Mouse (Mus musculus) hindbrain, embryonic 10.5 days (tissue): ENCODE data around the gene Hbb-bt. TPM values are rescaled to one million over a fixed set of nuclear protein-coding genes. Genes with fewer than 3 reads are reported as not detected.
"Not testable (repeated sequence)": the region's sequence is repeated elsewhere in the genome, so short reads cannot be mapped to it uniquely, and the experiment has no call there.

Source experiments
- DNase-seq: peaks from one replicate; pipeline ENCODE4 v3.0.0-alpha.2; 2017; ENCODE audit warnings: low spot score
- H3K27ac ChIP-seq: fragments of 300-500 bp; sonication (generic); 2 replicates; pipeline ENCODE4 v1.5.1; 2016; ENCODE audit warnings: mild to moderate bottlenecking, moderate library complexity
- H3K27me3 ChIP-seq: fragments of 300-500 bp; sonication (generic); 2 replicates; pipeline ENCODE4 v1.6.1; 2016; ENCODE audit warnings: mild to moderate bottlenecking; ENCODE audit not compliant: poor library complexity, insufficient read depth, severe bottlenecking
- H3K36me3 ChIP-seq: fragments of 300-500 bp; sonication (generic); 2 replicates; pipeline ENCODE4 v1.6.1; 2016; ENCODE audit warnings: mild to moderate bottlenecking, moderate library complexity
- H3K4me1 ChIP-seq: fragments of 300-500 bp; sonication (generic); replicated peaks from 2 replicates; pipeline ENCODE4 v1.6.1; 2016; ENCODE audit warnings: mild to moderate bottlenecking
- H3K4me3 ChIP-seq: fragments of 300-500 bp; sonication (generic); 2 replicates; pipeline ENCODE4 v1.5.1; 2016; ENCODE audit warnings: mild to moderate bottlenecking, moderate library complexity
- H3K9me3 ChIP-seq: fragments of 300-500 bp; sonication (generic); 2 replicates; pipeline ENCODE4 v1.6.1; 2016; ENCODE audit warnings: mild to moderate bottlenecking, moderate library complexity
- WGBS: fragments of 180-500 bp; shearing (Covaris S2); methylation state at CpG from one replicate; pipeline ENCODE4 v1.1.7; 2016; 5-methylcytosine and 5-hydroxymethylcytosine counted together
- polyA plus RNA-seq: library from polyadenylated mRNA; unstranded; fragments of >200 nt; fragmentation: Nextera tagmentation; extraction: Ambion mirVana; gene quantifications from 2 replicates; pipeline ENCODE4 v1.2.1, GENCODE M21; 2016

The Hbb-bt gene
- 187 and 377 TPM in 2 replicates for polyA plus RNA-seq

- WGBS: 83% methylated on average over 3 of the region's 3 CpGs
- Histone ChIP-seq H3K4me1 (no peaks in the 10 kb centered on the region), H3K36me3 (no peaks in the 10 kb centered on the region), H3K27me3 (no peaks in the 10 kb centered on the region), H3K9me3 (no peaks in the 10 kb centered on the region), H3K27ac (no peak within 1 kb of the TSS), H3K4me3 (no peak within 1 kb of the TSS)
- DNase-seq: no peak
Observed at GRCm38 (mm10) chr7:103813766-103814165, at the start of gene Hbb-bt. Hbb-bt (minus strand) TSS chr7:103813996.

- no peaks in the 10 kb centered on the region for H3K36me3 ChIP-seq
- no peak overlapping the region for H3K27ac ChIP-seq
- 85% methylated on average over 3 of the region's 3 CpGs for WGBS
- H3K4me3 ChIP-seq: no peak overlapping the region
- H3K9me3 ChIP-seq: no peaks in the 10 kb centered on the region
- no peak for DNase-seq
- no peaks in the 10 kb centered on the region for H3K27me3 ChIP-seq
- no peaks in the 10 kb centered on the region for H3K4me1 ChIP-seq
Observed at GRCm38 (mm10) chr7:103861531-103861930, 47.7 kb upstream of the Hbb-bt start.

- WGBS: 67% methylated on average over 1 of the region's 1 CpGs
- H3K27me3 ChIP-seq: no peaks in the 10 kb centered on the region
- no peaks in the 10 kb centered on the region for H3K9me3 ChIP-seq
- H3K36me3 ChIP-seq: no peaks in the 10 kb centered on the region
- peak; percentile 4 for DNase-seq
- no peaks in the 10 kb centered on the region for H3K4me1 ChIP-seq
- H3K4me3 ChIP-seq: no peak overlapping the region
- H3K27ac ChIP-seq: no peak overlapping the region
Observed at GRCm38 (mm10) chr7:103860855-103861254, 47.1 kb upstream of the Hbb-bt start.

- no peak for DNase-seq
- H3K9me3 ChIP-seq: no peaks in the 10 kb centered on the region
- H3K27ac ChIP-seq: no peak overlapping the region
- H3K4me3 ChIP-seq: no peak overlapping the region
- WGBS: 78% methylated on average over 2 of the region's 2 CpGs
- no peaks in the 10 kb centered on the region for H3K36me3 ChIP-seq
- no peaks in the 10 kb centered on the region for H3K27me3 ChIP-seq
- no peaks in the 10 kb centered on the region for H3K4me1 ChIP-seq
Observed at GRCm38 (mm10) chr7:103859076-103859475, 45.3 kb upstream of the Hbb-bt start.

- H3K27ac ChIP-seq: no peak overlapping the region
- H3K4me1 ChIP-seq: no peaks in the 10 kb centered on the region
- H3K27me3 ChIP-seq: no peaks in the 10 kb centered on the region
- WGBS: 77% methylated on average over 1 of the region's 1 CpGs
- no peak for DNase-seq
- H3K4me3 ChIP-seq: no peak overlapping the region
- no peaks in the 10 kb centered on the region for H3K9me3 ChIP-seq
- H3K36me3 ChIP-seq: no peaks in the 10 kb centered on the region
Observed at GRCm38 (mm10) chr7:103854669-103855068, 40.9 kb upstream of the Hbb-bt start.

GRCm38 (mm10) chr7:103853090-103853489 lies 39.3 kb upstream of the Hbb-bt start, which contains the start of gene Hbb-y:
Hbb-y (minus strand) TSS chr7:103853216.
- no peaks in the 10 kb centered on the region for H3K36me3 ChIP-seq
- 83% methylated on average over 2 of the region's 2 CpGs for whole genome bisulfite sequencing
- no peaks in the 10 kb centered on the region for H3K27me3 ChIP-seq
- H3K9me3 ChIP-seq: no peaks in the 10 kb centered on the region
- no peak for DNase-seq
- no peak within 1 kb of the TSS for H3K27ac ChIP-seq
- no peak within 1 kb of the TSS for H3K4me3 ChIP-seq
- H3K4me1 ChIP-seq: no peaks in the 10 kb centered on the region

- H3K27ac ChIP-seq: no peak overlapping the region
- H3K27me3 ChIP-seq: no peaks in the 10 kb centered on the region
- no peak for DNase-seq
- WGBS: 42% methylated on average over 2 of the region's 2 CpGs
- no peak overlapping the region for H3K4me3 ChIP-seq
- no peaks in the 10 kb centered on the region for H3K36me3 ChIP-seq
- H3K4me1 ChIP-seq: no peaks in the 10 kb centered on the region
- H3K9me3 ChIP-seq: no peaks in the 10 kb centered on the region
Observed at GRCm38 (mm10) chr7:103844525-103845325, 30.9 kb upstream of the Hbb-bt start.

GRCm38 (mm10) chr7:103843034-103843433 lies 29.2 kb upstream of the Hbb-bt start, which contains the start of gene Hbb-bh1:
Hbb-bh1 (minus strand) TSS chr7:103843164.
- Histone ChIP-seq H3K4me3 (no peak within 1 kb of the TSS), H3K9me3 (no peaks in the 10 kb centered on the region), H3K27ac (no peak within 1 kb of the TSS), H3K36me3 (no peaks in the 10 kb centered on the region), H3K27me3 (no peaks in the 10 kb centered on the region), H3K4me1 (no peaks in the 10 kb centered on the region)
- DNase-seq: no peak
- WGBS: 83% methylated on average over 2 of the region's 2 CpGs

- Histone ChIP-seq H3K4me3 (no peak within 1 kb of the TSS), H3K27ac (no peak within 1 kb of the TSS), H3K4me1 (no peaks in the 10 kb centered on the region), H3K27me3 (no peaks in the 10 kb centered on the region), H3K36me3 (no peaks in the 10 kb centered on the region), H3K9me3 (no peaks in the 10 kb centered on the region)
- 79% methylated on average over 3 of the region's 3 CpGs for WGBS
- DNase-seq: no peak
Observed at GRCm38 (mm10) chr7:103840268-103840667, 26.5 kb upstream of the Hbb-bt start, which contains the start of gene Hbb-bh2. Hbb-bh2 (minus strand) TSS chr7:103840520.

GRCm38 (mm10) chr7:103827808-103828207 lies 14.0 kb upstream of the Hbb-bt start, which contains the start of gene Hbb-bs:
Hbb-bs (minus strand) TSS chr7:103828096.
- 97% methylated on average over 4 of the region's 4 CpGs for WGBS
- no peak for DNase-seq
- Histone ChIP-seq H3K36me3 (no peaks in the 10 kb centered on the region), H3K4me1 (no peaks in the 10 kb centered on the region), H3K9me3 (no peaks in the 10 kb centered on the region), H3K27ac (no peak within 1 kb of the TSS), H3K27me3 (no peaks in the 10 kb centered on the region), H3K4me3 (no peak within 1 kb of the TSS)

GRCm38 (mm10) chr7:103827139-103827538 lies 13.3 kb upstream of the Hbb-bt start:
- not testable (repeated sequence) for H3K36me3 ChIP-seq, H3K4me3 ChIP-seq, DNase-seq, H3K27ac ChIP-seq, H3K9me3 ChIP-seq, H3K4me1 ChIP-seq, H3K27me3 ChIP-seq
- no CpG with 5 or more reads among the region's 2 CpGs for WGBS

GRCm38 (mm10) chr7:103826255-103826887 lies 12.6 kb upstream of the Hbb-bt start:
- Histone ChIP-seq H3K27me3 (no peaks in the 10 kb centered on the region), H3K9me3 (no peaks in the 10 kb centered on the region), H3K4me1 (no peaks in the 10 kb centered on the region), H3K27ac (no peak overlapping the region), H3K36me3 (no peaks in the 10 kb centered on the region), H3K4me3 (no peak overlapping the region)
- DNase-seq: no peak
- 60% methylated on average over 3 of the region's 3 CpGs for WGBS
